Mouse (Mus musculus) liver, embryonic 14.5 days (tissue): ENCODE measurements around the gene Ddost.
A peak's percentile ranks its signal among the peaks of the same experiment; 100 is the strongest.

ENCODE experiments used
- CTCF ChIP-seq: IDR thresholded peaks from 2 replicates; pipeline ENCODE4 v1.5.1; 2016; ENCODE audit warnings: antibody characterized with exemption, low read depth, control low read depth
- EP300 ChIP-seq: IDR thresholded peaks from 2 replicates; pipeline ENCODE4 v1.6.1; 2016; ENCODE audit warnings: antibody characterized with exemption, low read depth

DNA sequence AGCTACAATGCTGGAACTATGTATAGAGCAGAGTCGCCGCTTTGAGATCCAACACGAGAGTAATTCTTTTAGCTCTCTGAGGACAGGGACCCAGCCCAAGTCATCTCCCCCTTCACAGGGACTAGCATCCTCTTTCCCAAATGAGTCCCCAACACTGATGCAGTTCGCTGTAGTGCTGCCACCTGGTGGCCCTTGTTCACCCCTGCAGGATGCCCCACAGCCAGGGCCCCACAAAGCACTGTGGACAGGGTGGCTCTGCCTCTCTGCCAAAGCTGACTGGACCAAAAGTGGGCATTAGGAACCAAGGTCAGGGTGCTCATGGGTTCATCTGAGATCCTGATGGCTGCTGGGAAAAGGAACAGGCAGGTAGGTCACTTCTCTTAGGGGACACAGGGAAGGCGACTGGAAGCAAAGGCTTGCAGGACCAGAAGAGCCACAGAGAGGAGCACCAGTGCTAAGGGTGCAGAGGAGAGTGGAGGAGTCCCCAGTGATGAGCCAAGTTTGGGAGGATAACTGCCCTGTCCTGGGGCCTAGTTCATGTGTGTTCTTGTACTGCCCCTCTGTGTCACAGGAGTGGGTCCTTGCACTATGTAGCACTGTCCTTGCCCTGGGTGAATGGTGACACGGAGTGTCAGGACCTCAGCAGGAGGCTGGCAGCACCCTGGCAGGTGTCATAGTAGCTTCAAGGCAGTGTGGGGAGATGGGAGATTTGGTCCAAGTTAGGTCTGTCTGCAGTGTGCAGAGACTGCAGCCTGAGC is 14.2 kb downstream of the Ddost start:
- TF ChIP-seq CTCF: peak; percentile 94
- no peak for TF ChIP-seq EP300
